Mouse (Mus musculus) lung, adult 2 months (tissue): ENCODE results near the gene Csf2rb.

Experiments
- CTCF ChIP-seq: fragments of 200-500 bp; IDR thresholded peaks from 2 replicates; pipeline ENCODE4 v1.5.1; 2011; ENCODE audit warnings: mild to moderate bottlenecking, low read length, control low read depth; ENCODE audit not compliant: insufficient read depth
- POLR2A ChIP-seq: fragments of 200-500 bp; IDR thresholded peaks from 2 replicates; pipeline ENCODE4 v1.6.1; 2011; ENCODE audit warnings: low read depth, mild to moderate bottlenecking, control low read depth, low read length, borderline replicate concordance; ENCODE audit errors: extremely low read depth

DNA sequence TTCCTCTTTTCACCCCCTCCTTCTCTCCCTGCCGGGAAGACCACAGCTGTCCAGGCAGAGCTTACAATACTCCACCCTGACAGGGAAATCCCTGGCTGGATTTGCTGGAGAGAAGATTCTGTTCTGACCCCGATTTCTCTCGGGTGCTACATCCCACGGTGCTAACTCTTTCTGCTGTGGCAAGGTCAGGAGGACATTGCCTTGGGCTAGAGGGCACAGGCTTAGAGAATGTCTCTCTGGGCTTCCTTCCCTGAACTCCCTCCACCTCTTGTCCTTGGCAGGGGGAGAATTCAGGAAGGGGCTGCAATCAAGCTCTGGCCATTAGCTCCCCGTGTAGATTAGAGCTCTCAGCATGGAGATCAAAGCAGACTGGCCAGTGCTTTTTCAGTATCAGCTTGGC lies 15.7 kb upstream of the Csf2rb start:
- TF ChIP-seq CTCF (no peak), POLR2A (no peak)
